Mouse (Mus musculus): ENCODE measurements around the gene Hsp90b1.

Gene Hsp90b1

DNA sequence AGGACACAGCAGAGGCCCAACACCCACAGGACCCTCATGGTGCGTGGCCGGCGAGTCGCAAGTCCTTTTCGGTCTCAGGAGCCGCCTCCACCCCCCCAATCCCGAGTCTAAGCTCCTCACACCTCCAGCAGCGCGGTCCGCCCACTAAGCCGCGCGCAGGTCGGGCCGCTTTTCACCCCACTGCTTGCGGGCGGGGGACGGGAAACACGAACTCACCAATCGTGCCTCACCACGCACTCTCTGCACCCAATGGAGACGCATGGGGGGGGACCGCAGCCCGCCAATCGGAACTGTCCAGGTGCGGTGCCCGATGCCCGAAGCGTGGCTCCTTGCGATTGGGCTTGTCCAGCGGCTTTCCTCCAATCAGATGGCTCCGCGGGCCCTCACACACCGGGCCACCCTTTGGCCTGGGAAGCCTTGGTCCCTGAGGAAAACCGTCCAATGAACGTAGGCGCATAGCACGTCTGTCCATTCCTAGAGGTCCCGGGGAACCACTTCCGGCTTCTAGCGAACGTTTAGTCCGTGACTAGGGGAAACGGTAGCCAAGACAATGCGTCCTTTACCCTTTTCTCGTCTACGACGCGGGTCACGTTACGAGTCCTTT is at the start of gene Hsp90b1, which contains the start of gene Ttc41:
Gene Hsp90b1 (minus strand): TSS at position 192 of the 604 bp plus-strand sequence.
Gene Ttc41 (plus strand): TSS at position 494 of the 604 bp plus-strand sequence.
- H3K36me3 ChIP-seq (ENCODE audit: insufficient read depth, low read length) = peaks cover 41% of the 10 kb centered on the region
- peak within 1 kb of the TSS; percentile 99 for H3K4me3 ChIP-seq (replicated peaks; ENCODE audit: low read length)
- no peaks in the 10 kb centered on the region for H3K9me3 ChIP-seq (ENCODE audit: low read length)
- no peaks in the 10 kb centered on the region for H3K27me3 ChIP-seq (ENCODE audit: insufficient read depth, low read length)
- H3K4me1 ChIP-seq (replicated peaks; ENCODE audit: low read depth, low read length) = peaks cover 47% of the 10 kb centered on the region
- TF ChIP-seq CTCF (conservative IDR thresholded peaks at IDR 0.05; ENCODE audit: low read length) (no peak), POU5F1 (IDR thresholded peaks at IDR 0.05; ENCODE audit: borderline replicate concordance, low read length) (no peak), NANOG (IDR thresholded peaks at IDR 0.05; ENCODE audit: borderline replicate concordance, low read length) (no peak)

DNA sequence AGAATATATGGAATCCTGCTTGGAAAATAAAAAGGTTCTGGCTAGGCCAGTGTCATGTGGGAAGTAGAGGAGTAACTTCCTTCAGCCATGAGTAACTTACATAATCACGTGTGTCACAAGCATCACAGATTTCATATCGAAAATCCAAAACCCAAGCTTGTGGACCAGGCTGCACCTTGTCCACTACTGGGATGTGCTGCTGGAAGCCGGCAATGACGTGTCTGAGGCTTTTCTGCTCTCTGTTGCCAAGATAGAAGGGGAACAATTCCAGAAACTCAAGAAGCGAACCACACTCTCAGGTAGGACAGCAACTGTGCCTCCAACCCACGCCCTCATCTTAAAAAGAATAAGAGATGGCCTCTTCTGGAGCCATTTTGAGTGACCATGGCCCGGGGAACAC is 39.0 kb upstream of the Hsp90b1 start:
- Histone ChIP-seq H3K36me3 (ENCODE audit: insufficient read depth, low read length) (no peaks in the 10 kb centered on the region), H3K9me3 (ENCODE audit: low read length) (no peaks in the 10 kb centered on the region; the same call in 1 of the 2 replicates), H3K27me3 (ENCODE audit: insufficient read depth, low read length) (peaks cover 3% of the 10 kb centered on the region; the same call in 1 of the 2 replicates), H3K4me1 (replicated peaks; ENCODE audit: low read depth, low read length) (no peaks in the 10 kb centered on the region; the same call in 1 of the 2 replicates), H3K4me3 (replicated peaks; ENCODE audit: low read length) (no peak overlapping the region)
- TF ChIP-seq CTCF (conservative IDR thresholded peaks at IDR 0.05; ENCODE audit: low read length) (no peak), POU5F1 (IDR thresholded peaks at IDR 0.05; ENCODE audit: borderline replicate concordance, low read length) (no peak), NANOG (IDR thresholded peaks at IDR 0.05; ENCODE audit: borderline replicate concordance, low read length) (no peak)

DNA sequence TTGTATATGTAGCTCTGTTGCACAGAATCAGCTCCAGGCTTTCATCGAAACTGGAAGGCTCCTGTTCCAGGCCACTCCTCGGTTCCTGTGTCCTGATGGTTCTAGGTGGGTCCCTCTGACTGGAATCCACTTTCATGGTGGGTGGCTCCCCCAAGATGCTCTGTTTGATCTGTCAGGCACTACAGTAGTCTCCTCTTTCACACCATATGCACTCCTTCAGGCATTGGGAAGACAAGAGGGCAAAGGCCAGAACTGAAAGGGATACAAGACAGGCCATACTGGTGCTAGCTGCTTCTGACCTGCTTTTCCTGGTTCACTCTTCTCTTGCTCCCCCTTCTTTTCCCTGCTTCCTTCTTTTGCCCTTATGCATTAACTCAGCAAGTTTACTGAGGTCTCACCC is 37.6 kb upstream of the Hsp90b1 start:
- H3K9me3 ChIP-seq (ENCODE audit: low read length) = no peaks in the 10 kb centered on the region; the same call in 1 of the 2 replicates
- no peak overlapping the region for H3K4me3 ChIP-seq (replicated peaks; ENCODE audit: low read length)
- H3K4me1 ChIP-seq (replicated peaks; ENCODE audit: low read depth, low read length) = no peaks in the 10 kb centered on the region; the same call in 1 of the 2 replicates
- H3K36me3 ChIP-seq (ENCODE audit: insufficient read depth, low read length) = no peaks in the 10 kb centered on the region
- TF ChIP-seq NANOG (IDR thresholded peaks at IDR 0.05; ENCODE audit: borderline replicate concordance, low read length) (no peak), POU5F1 (IDR thresholded peaks at IDR 0.05; ENCODE audit: borderline replicate concordance, low read length) (no peak), CTCF (conservative IDR thresholded peaks at IDR 0.05; ENCODE audit: low read length) (no peak)
- peaks cover 3% of the 10 kb centered on the region; the same call in 1 of the 2 replicates for H3K27me3 ChIP-seq (ENCODE audit: insufficient read depth, low read length)

DNA sequence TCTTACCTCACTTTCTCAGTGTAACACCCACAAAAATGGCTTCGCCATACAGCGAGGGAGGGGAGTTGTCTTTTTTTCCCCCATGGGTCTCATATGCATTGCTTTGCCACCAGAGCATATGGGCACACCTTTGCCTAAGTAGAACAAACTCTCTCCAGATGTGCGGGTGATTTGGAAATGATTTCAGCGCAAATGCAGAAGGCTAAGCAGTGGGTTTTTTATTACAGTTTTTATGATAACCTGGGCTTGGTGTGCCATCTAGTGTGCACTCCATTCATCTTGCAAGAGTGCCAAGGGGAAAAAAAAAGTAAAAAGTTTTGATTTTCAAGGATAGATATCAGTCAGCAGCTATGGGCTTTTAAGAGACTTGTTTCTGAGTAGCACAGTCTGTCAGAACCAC is 29.7 kb upstream of the Hsp90b1 start:
- no peak overlapping the region for H3K4me3 ChIP-seq (replicated peaks; ENCODE audit: low read length)
- H3K27me3 ChIP-seq (ENCODE audit: insufficient read depth, low read length) = peaks cover 11% of the 10 kb centered on the region
- peaks cover 20% of the 10 kb centered on the region for H3K4me1 ChIP-seq (replicated peaks; ENCODE audit: low read depth, low read length)
- H3K36me3 ChIP-seq (ENCODE audit: insufficient read depth, low read length) = no peaks in the 10 kb centered on the region
- no peaks in the 10 kb centered on the region for H3K9me3 ChIP-seq (ENCODE audit: low read length)
- TF ChIP-seq NANOG (IDR thresholded peaks at IDR 0.05; ENCODE audit: borderline replicate concordance, low read length) (no peak), CTCF (conservative IDR thresholded peaks at IDR 0.05; ENCODE audit: low read length) (no peak), POU5F1 (IDR thresholded peaks at IDR 0.05; ENCODE audit: borderline replicate concordance, low read length) (no peak)

DNA sequence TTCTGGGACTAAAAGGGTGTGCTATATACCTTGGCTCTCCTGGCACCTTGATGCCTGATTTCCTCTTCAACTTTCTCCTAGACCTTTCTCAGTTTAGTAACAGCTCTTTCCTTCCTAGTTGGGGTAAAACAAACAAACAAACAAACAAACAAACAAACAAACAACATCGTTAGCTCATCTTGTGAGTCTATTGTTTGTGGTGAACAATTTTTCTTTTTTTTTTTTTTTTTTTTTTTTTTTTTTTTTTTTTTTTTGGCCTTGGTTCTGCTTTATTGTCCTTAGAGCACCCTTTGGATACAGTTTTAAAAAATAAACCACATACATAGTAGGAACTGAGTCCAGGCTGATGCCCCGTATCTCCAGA is 26.2 kb upstream of the Hsp90b1 start:
- Histone ChIP-seq H3K27me3 (ENCODE audit: insufficient read depth, low read length) (peaks cover 25% of the 10 kb centered on the region), H3K36me3 (ENCODE audit: insufficient read depth, low read length) (no peaks in the 10 kb centered on the region), H3K4me3 (replicated peaks; ENCODE audit: low read length) (no peak overlapping the region), H3K9me3 (ENCODE audit: low read length) (no peaks in the 10 kb centered on the region), H3K4me1 (replicated peaks; ENCODE audit: low read depth, low read length) (peaks cover 39% of the 10 kb centered on the region)
- TF ChIP-seq NANOG (IDR thresholded peaks at IDR 0.05; ENCODE audit: borderline replicate concordance, low read length) = no peak
- TF ChIP-seq POU5F1 (IDR thresholded peaks at IDR 0.05; ENCODE audit: borderline replicate concordance, low read length) = no peak
- TF ChIP-seq CTCF (conservative IDR thresholded peaks at IDR 0.05; ENCODE audit: low read length) = no peak

DNA sequence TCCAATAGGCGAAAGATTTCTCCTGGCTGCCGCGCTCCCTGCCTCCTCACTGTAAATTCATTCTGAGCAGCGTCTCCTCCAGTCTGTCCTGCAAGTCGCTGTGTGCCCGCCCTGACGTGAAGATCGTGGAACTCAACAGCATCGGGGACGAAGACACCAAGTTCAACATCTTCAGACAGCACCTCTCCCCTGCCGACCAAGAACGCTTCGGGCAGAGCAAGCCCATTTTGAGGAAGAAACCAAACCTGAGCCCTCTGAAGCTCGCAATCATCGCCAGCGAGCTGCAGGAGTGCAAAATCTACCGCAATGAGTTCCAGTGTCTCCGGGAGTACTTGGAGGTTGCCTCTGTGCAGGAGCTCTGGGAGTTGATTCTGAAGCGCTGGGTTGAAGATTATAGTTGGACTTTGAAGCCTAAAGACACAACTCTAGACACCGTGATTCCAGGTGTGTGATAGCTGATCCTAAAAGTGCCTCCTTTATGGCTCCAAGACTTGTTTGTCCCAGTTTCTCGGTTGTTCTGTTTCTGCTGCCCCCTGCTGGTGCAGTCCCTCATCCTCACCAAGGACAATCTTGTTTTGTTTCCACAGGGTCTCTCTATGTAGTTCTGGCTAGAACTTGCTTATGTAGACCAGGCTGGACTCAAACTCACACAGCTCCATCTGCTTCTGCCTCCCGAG is 25.7 kb upstream of the Hsp90b1 start:
- Histone ChIP-seq H3K4me3 (replicated peaks; ENCODE audit: low read length) (peak overlapping the region; percentile 68), H3K27me3 (ENCODE audit: insufficient read depth, low read length) (peaks cover 25% of the 10 kb centered on the region), H3K36me3 (ENCODE audit: insufficient read depth, low read length) (no peaks in the 10 kb centered on the region), H3K9me3 (ENCODE audit: low read length) (no peaks in the 10 kb centered on the region), H3K4me1 (replicated peaks; ENCODE audit: low read depth, low read length) (peaks cover 39% of the 10 kb centered on the region)
- TF ChIP-seq CTCF (conservative IDR thresholded peaks at IDR 0.05; ENCODE audit: low read length) = peak; percentile 82
- no peak for TF ChIP-seq POU5F1 (IDR thresholded peaks at IDR 0.05; ENCODE audit: borderline replicate concordance, low read length)
- TF ChIP-seq NANOG (IDR thresholded peaks at IDR 0.05; ENCODE audit: borderline replicate concordance, low read length) = no peak

DNA sequence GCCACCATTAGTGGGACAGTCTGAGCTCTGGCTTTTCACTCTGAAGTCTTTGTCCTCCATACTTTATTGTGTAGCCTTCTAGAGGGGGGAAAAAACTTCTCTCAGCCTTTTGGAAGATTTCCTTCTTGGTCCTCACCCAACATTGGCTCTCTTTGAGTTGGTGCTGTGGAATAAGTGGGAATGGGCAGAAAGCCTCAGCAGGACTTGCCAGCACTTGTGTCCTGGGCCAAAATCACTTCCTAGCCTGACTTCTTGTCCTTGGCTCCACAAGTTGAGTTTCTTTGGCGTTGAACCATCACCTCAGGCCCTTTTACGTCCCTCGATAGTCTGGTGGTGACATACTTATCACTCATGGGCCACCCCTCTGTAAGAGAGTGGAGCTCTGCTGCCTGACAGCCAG is 22.9 kb upstream of the Hsp90b1 start:
- TF ChIP-seq CTCF (conservative IDR thresholded peaks at IDR 0.05; ENCODE audit: low read length) = no peak
- no peak for TF ChIP-seq NANOG (IDR thresholded peaks at IDR 0.05; ENCODE audit: borderline replicate concordance, low read length)
- no peak for TF ChIP-seq POU5F1 (IDR thresholded peaks at IDR 0.05; ENCODE audit: borderline replicate concordance, low read length)
- Histone ChIP-seq H3K9me3 (ENCODE audit: low read length) (peaks cover 10% of the 10 kb centered on the region), H3K36me3 (ENCODE audit: insufficient read depth, low read length) (no peaks in the 10 kb centered on the region), H3K4me1 (replicated peaks; ENCODE audit: low read depth, low read length) (peaks cover 31% of the 10 kb centered on the region), H3K4me3 (replicated peaks; ENCODE audit: low read length) (peak overlapping the region; percentile 62; the same call in 1 of the 2 replicates), H3K27me3 (ENCODE audit: insufficient read depth, low read length) (peaks cover 27% of the 10 kb centered on the region)

DNA sequence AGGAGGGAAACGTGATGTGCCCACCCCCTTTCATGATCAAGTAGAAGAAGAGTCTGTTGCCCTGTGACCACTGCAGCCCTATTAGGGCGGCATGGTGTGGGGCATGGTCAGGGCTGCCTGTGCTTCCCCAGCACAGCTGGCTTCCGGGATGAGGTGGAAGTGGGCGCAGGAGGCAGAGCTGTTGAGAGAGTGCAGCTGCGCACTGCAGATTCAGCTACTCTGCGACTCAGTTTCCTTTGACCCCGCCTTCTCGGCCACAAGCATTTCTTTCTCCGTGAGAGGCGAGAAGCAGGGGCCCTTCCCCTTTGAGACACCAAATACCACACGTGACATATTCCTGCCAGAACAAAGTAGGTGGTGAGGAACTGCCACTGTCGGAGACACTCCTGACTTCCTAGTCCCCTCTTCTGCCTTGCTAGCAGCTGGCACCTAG is 22.3 kb upstream of the Hsp90b1 start:
- H3K4me3 ChIP-seq (replicated peaks; ENCODE audit: low read length) = peak overlapping the region; percentile 62
- H3K9me3 ChIP-seq (ENCODE audit: low read length) = peaks cover 10% of the 10 kb centered on the region
- TF ChIP-seq CTCF (conservative IDR thresholded peaks at IDR 0.05; ENCODE audit: low read length) (no peak), NANOG (IDR thresholded peaks at IDR 0.05; ENCODE audit: borderline replicate concordance, low read length) (no peak), POU5F1 (IDR thresholded peaks at IDR 0.05; ENCODE audit: borderline replicate concordance, low read length) (no peak)

More for the DNA sequence above, 22.3 kb upstream of the Hsp90b1 start:
- peaks cover 25% of the 10 kb centered on the region for H3K4me1 ChIP-seq (replicated peaks; ENCODE audit: low read depth, low read length)
- H3K36me3 ChIP-seq (ENCODE audit: insufficient read depth, low read length) = no peaks in the 10 kb centered on the region
- peaks cover 24% of the 10 kb centered on the region for H3K27me3 ChIP-seq (ENCODE audit: insufficient read depth, low read length)
